Mouse (Mus musculus) MEL (cell line): ENCODE data around the gene Stk11ip. TPM values are rescaled to one million over a fixed set of nuclear protein-coding genes. Genes with fewer than 3 reads are reported as not detected.

Experiments
- DNase-seq: peaks from one replicate; pipeline ENCODE4 v3.0.0; 2011; ENCODE audit warnings: low read depth, low spot score
- H3K27ac ChIP-seq: 2 replicates; pipeline ENCODE4 v1.5.1; 2012; ENCODE audit warnings: low read depth, mild to moderate bottlenecking, control low read depth, low read length, moderate library complexity; ENCODE audit not compliant: control insufficient read depth
- H3K27me3 ChIP-seq, 2 experiments: fragments of 150-350 bp in 1 of 2; sonication (generic) in 1 of 2; 2 replicates each; pipeline ENCODE4 v1.6.1; 2012; ENCODE audit warnings: low read length in 2 of 2, mild to moderate bottlenecking in 2 of 2, improper control_type of control experiment in 1 of 2, moderate library complexity in 1 of 2; ENCODE audit not compliant: insufficient read depth in 2 of 2, control insufficient read depth in 1 of 2
- H3K36me3 ChIP-seq, 2 experiments: 2 replicates each; pipeline ENCODE4 v1.6.1; 2012 to 2014; ENCODE audit warnings: low read length in 2 of 2, improper control_type of control experiment in 1 of 2, inconsistent platforms in 1 of 2, mild to moderate bottlenecking in 1 of 2; ENCODE audit not compliant: insufficient read depth in 2 of 2, control insufficient read depth in 1 of 2
- H3K4me1 ChIP-seq, 2 experiments: fragments of 150-350 bp in 1 of 2; sonication (generic) in 1 of 2; 2 replicates each; pipeline ENCODE4 v1.6.1; 2012; ENCODE audit warnings: low read length in 2 of 2, improper control_type of control experiment in 1 of 2, mild to moderate bottlenecking in 1 of 2; ENCODE audit not compliant: insufficient read depth in 2 of 2, control insufficient read depth in 1 of 2
- H3K4me3 ChIP-seq, 2 experiments: fragments of 150-350 bp in 1 of 2; sonication (generic) in 1 of 2; 2 replicates each; pipeline ENCODE4 v1.5.1; 2012; ENCODE audit warnings: low read depth in 2 of 2, low read length in 2 of 2, mild to moderate bottlenecking in 2 of 2, moderate library complexity in 2 of 2, control low read depth in 1 of 2, improper control_type of control experiment in 1 of 2; ENCODE audit not compliant: control insufficient read depth in 1 of 2, insufficient read depth in 1 of 2
- H3K79me2 ChIP-seq: 2 replicates; pipeline ENCODE4 v1.6.1; 2012; ENCODE audit warnings: mild to moderate bottlenecking, low read length, moderate library complexity; ENCODE audit not compliant: control insufficient read depth, poor library complexity, insufficient read depth
- H3K9ac ChIP-seq: 2 replicates; pipeline ENCODE4 v1.6.1; 2012; ENCODE audit warnings: low read depth, mild to moderate bottlenecking, control low read depth, low read length, moderate library complexity; ENCODE audit not compliant: control insufficient read depth, poor library complexity, severe bottlenecking
- H3K9me3 ChIP-seq: fragments of 150-350 bp; sonication (generic); replicated peaks from 2 replicates; pipeline ENCODE4 v1.6.1; 2012; ENCODE audit warnings: mild to moderate bottlenecking, low read length, improper control_type of control experiment, moderate library complexity; ENCODE audit not compliant: insufficient read depth
- CTCF ChIP-seq, 3 experiments: IDR thresholded peaks in 2 of 3; conservative IDR thresholded peaks in 1 of 3; 2 replicates each; pipeline ENCODE4 v1.5.1; 2011 to 2012; ENCODE audit warnings: low read length in 3 of 3, low read depth in 2 of 3, mild to moderate bottlenecking in 2 of 3, improper control_type of control experiment in 1 of 3, inconsistent platforms in 1 of 3, mixed read lengths in 1 of 3, moderate library complexity in 1 of 3; ENCODE audit not compliant: control insufficient read depth in 1 of 3, insufficient read depth in 1 of 3, poor library complexity in 1 of 3, severe bottlenecking in 1 of 3
- ELF1 ChIP-seq: IDR thresholded peaks from 2 replicates; pipeline ENCODE4 v1.6.1; 2014; ENCODE audit warnings: low read depth, mild to moderate bottlenecking, inconsistent platforms, low read length, improper control_type of control experiment, moderate library complexity
- GATA1 ChIP-seq: IDR thresholded peaks from 2 replicates; pipeline ENCODE4 v1.6.1; 2011; ENCODE audit warnings: low read depth, low read length, improper control_type of control experiment
- HCFC1 ChIP-seq: IDR thresholded peaks from 2 replicates; pipeline ENCODE4 v1.6.1; 2012; ENCODE audit warnings: low read depth, mild to moderate bottlenecking, inconsistent platforms, low read length, improper control_type of control experiment, moderate library complexity
- JUND ChIP-seq: IDR thresholded peaks from 2 replicates; pipeline ENCODE4 v1.6.1; 2011; ENCODE audit warnings: low read depth, mild to moderate bottlenecking, improper control_type of control experiment, low read length
- MAFK ChIP-seq: IDR thresholded peaks from 2 replicates; pipeline ENCODE4 v1.6.1; 2011; ENCODE audit warnings: low read depth, mild to moderate bottlenecking, low read length, improper control_type of control experiment, borderline replicate concordance
- MEF2A ChIP-seq: IDR thresholded peaks from 2 replicates; pipeline ENCODE4 v1.6.1; 2014; ENCODE audit warnings: low read depth, mild to moderate bottlenecking, inconsistent platforms, low read length, improper control_type of control experiment; ENCODE audit not compliant: poor library complexity, insufficient replicate concordance, severe bottlenecking; ENCODE audit errors: extremely low read depth
- MXI1 ChIP-seq: IDR thresholded peaks from 2 replicates; pipeline ENCODE4 v1.6.1; 2011; ENCODE audit warnings: mild to moderate bottlenecking, low read depth, low read length, improper control_type of control experiment
- MYB ChIP-seq: IDR thresholded peaks from 2 replicates; pipeline ENCODE4 v1.6.1; 2011; ENCODE audit warnings: mild to moderate bottlenecking, low read depth, low read length, improper control_type of control experiment
- MYC ChIP-seq: IDR thresholded peaks from 2 replicates; pipeline ENCODE4 v1.6.1; 2011; ENCODE audit warnings: low read depth, mild to moderate bottlenecking, low read length, improper control_type of control experiment, moderate library complexity
- NELFE ChIP-seq: IDR thresholded peaks from 2 replicates; pipeline ENCODE4 v1.6.1; 2011; ENCODE audit warnings: low read depth, low read length, improper control_type of control experiment
- NRF1 ChIP-seq: IDR thresholded peaks from 2 replicates; pipeline ENCODE4 v1.6.1; 2014; ENCODE audit warnings: low read depth, mild to moderate bottlenecking, inconsistent platforms, low read length, improper control_type of control experiment, moderate library complexity; ENCODE audit not compliant: poor library complexity, insufficient read depth, severe bottlenecking
- POLR2A ChIP-seq, 2 experiments: IDR thresholded peaks; 2 replicates each; pipeline ENCODE4 v1.6.1; 2011 to 2012; ENCODE audit warnings: low read length in 2 of 2, mild to moderate bottlenecking in 2 of 2, control low read depth in 1 of 2, improper control_type of control experiment in 1 of 2, low read depth in 1 of 2, moderate library complexity in 1 of 2; ENCODE audit not compliant: control insufficient read depth in 1 of 2, insufficient read depth in 1 of 2, poor library complexity in 1 of 2
- POLR2AphosphoS2 ChIP-seq: IDR thresholded peaks from 2 replicates; pipeline ENCODE4 v1.6.1; 2011; ENCODE audit warnings: low read length, improper control_type of control experiment
- POLR2AphosphoS5 ChIP-seq: IDR thresholded peaks from 2 replicates; pipeline ENCODE4 v1.6.1; 2012; ENCODE audit warnings: low read depth, borderline replicate concordance, mild to moderate bottlenecking, inconsistent platforms, low read length, moderate library complexity, mixed read lengths
- SIN3A ChIP-seq: IDR thresholded peaks from 2 replicates; pipeline ENCODE4 v1.6.1; 2012; ENCODE audit warnings: low read length, improper control_type of control experiment, inconsistent platforms
- SMC3 ChIP-seq: IDR thresholded peaks from 2 replicates; pipeline ENCODE4 v1.6.1; 2011; ENCODE audit warnings: low read depth, low read length, improper control_type of control experiment
- TCF12 ChIP-seq: IDR thresholded peaks from 2 replicates; pipeline ENCODE4 v1.6.1; 2014; ENCODE audit warnings: low read depth, mild to moderate bottlenecking, inconsistent platforms, low read length, improper control_type of control experiment, moderate library complexity
- UBTF ChIP-seq: IDR thresholded peaks from 2 replicates; pipeline ENCODE4 v1.6.1; 2012; ENCODE audit warnings: low read depth, mild to moderate bottlenecking, inconsistent platforms, low read length, improper control_type of control experiment, moderate library complexity, borderline replicate concordance; ENCODE audit not compliant: insufficient read depth
- ZC3H11A ChIP-seq: IDR thresholded peaks from 2 replicates; pipeline ENCODE4 v1.6.1; 2012; ENCODE audit warnings: low read depth, mild to moderate bottlenecking, inconsistent platforms, low read length, improper control_type of control experiment
- ZMIZ1 ChIP-seq: IDR thresholded peaks from 2 replicates; pipeline ENCODE4 v1.6.1; 2012; ENCODE audit warnings: low read depth, mild to moderate bottlenecking, inconsistent platforms, low read length, improper control_type of control experiment, moderate library complexity
- ZNF384 ChIP-seq: IDR thresholded peaks from 2 replicates; pipeline ENCODE4 v1.6.1; 2012; ENCODE audit warnings: low read depth, mild to moderate bottlenecking, inconsistent platforms, low read length, improper control_type of control experiment
- polyA plus RNA-seq, 2 experiments: library from polyadenylated mRNA; stranded (reverse) in 1 of 2; unstranded in 1 of 2; fragments of >175 nt in 1 of 2; fragments of >200 nt in 1 of 2; gene quantifications; 2 replicates each; pipeline versions ENCODE4 v1.2.1 to v1.2.4; 2012; ENCODE audit warnings: low replicate concordance in 2 of 2, low read depth in 1 of 2; ENCODE audit not compliant: insufficient read length in 2 of 2, insufficient read depth in 1 of 2, missing spikeins in 1 of 2
- total RNA-seq: library from RNA; depleted of rRNA; stranded (reverse); fragments of 300-350 nt; gene quantifications from 2 replicates; pipeline ENCODE4 v1.2.3, GENCODE M21; 2012

The Stk11ip gene
- total and polyA plus RNA-seq, 3 experiments = 10.2 to 29.4 TPM; not detected in 1

DNA sequence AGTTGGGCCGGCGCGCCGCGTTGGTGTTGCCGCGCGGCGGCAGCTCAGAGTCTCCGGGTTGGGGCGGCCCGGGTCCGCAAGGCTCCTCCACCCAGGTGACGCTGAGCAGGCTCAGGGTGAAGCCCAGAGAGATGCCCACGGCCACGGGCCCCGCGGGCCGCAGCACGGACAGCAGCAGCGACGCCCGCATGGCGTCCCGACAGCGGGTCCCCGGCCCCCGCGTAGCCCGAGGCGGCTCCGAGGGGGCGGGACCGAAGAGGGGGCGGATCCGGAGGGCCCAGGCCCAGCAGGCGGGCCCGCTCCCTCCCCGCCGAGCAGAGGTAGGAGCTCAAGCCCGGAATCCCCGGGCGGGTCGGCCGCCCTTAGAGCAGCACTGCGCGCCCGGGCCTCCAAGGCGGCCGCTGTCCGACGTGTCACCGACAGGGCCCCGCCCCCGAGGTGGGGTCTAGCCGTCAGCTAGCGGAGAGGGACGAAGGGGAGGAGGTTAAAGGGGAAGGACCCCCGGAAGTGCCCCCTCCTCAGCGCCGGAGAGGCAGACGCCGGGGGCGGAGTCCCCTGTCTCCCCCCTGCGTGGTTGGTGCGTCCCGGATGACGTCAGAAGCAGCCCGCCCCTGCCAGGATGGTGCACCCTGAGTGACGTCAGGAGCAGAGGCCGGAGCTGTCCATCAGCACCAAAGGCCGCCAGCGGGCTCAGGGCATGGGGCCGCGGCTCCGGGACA lies 42.3 kb upstream of the Stk11ip start, which contains the start of the genes Chpf and Tmem198 (continued):
- TF ChIP-seq NRF1 = 0 out of 2 replicates have a peak, but pooled peaks have one; percentile 4

DNA sequence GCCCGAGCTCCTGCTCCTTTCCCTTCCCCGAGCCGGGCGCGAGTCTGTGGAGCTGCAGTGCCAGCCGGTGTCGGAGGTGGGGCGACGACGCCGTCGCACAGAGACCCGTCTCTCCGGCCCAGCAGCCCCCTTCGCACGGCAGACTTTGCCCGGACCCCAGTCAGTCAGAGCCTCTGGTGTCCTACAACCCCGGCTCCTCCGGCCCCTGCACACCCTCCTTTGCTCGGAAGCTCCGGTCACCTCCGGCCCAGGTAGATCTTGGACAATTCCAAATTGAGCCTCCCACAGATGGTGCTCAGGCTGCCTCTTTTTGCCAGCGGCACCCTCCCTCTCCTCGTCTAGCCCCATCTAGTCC lies 41.7 kb upstream of the Stk11ip start:
- TF ChIP-seq POLR2AphosphoS5 (no peak), MEF2A (no peak), SMC3 (no peak), POLR2AphosphoS2 (no peak), TCF12 (no peak), MXI1 (no peak)
- TF ChIP-seq, all 39 proteins: peak for 0
- H3K27me3 ChIP-seq = no peaks in the 10 kb centered on the region

DNA sequence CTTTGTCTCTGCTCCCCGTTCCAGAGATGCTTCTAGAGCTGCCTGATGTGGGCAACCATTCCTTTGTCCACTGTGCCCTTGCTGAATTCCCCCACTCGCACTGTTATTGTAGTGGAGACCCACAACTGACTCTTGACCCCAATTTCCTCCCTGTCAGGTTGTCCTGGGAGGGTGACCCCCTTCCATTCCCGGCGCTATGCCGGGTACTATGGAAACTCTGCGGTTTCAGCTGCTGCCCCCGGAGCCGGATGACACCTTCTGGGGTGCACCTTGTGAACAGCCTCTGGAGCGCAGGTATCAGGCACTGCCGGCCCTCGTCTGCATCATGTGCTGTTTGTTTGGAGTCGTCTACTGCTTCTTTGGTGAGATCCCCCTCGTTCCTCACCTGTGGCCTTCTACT lies 41.3 kb upstream of the Stk11ip start:
- Histone ChIP-seq H3K27ac (no peak overlapping the region), H3K27me3 (no peaks in the 10 kb centered on the region), H3K79me2 (peaks cover 3% of the 10 kb centered on the region; the same call in 1 of the 2 replicates), H3K9me3 (no peaks in the 10 kb centered on the region), H3K36me3 (peaks cover 0 to 5% of the 10 kb centered on the region in 2 experiments; a peak in 3 of 4 replicates), H3K9ac (no peak overlapping the region), H3K4me1 (0 out of 4 replicates have a peak, but pooled peaks cover 0 to 4% of the 10 kb centered on the region in 2 experiments), H3K4me3 (no peak overlapping the region)
- TF ChIP-seq ZNF384 (no peak), SIN3A (no peak), POLR2AphosphoS2 (no peak), JUND (no peak), CTCF (IDR thresholded peaks at IDR 0.05 in 2 of 3, conservative IDR thresholded peaks at IDR 0.05 in 1 of 3; ENCODE audit: control insufficient read depth in 1 of 3, insufficient read depth in 1 of 3, low read depth in 2 of 3, low read length in 3 of 3, poor library complexity in 1 of 3, severe bottlenecking in 1 of 3) (no peak), MXI1 (no peak), MYB (no peak), ZC3H11A (no peak), ZMIZ1 (no peak), MAFK (no peak), POLR2A (IDR thresholded peaks at IDR 0.05; ENCODE audit: control insufficient read depth in 1 of 2, insufficient read depth in 1 of 2, low read depth in 1 of 2, low read length in 2 of 2, poor library complexity in 1 of 2) (no peak), NELFE (no peak), UBTF (no peak), ELF1 (no peak), GATA1 (no peak), MYC (no peak), HCFC1 (no peak)
- no peak for DNase-seq

More for the DNA sequence above, 41.7 kb upstream of the Stk11ip start:
- no peak overlapping the region for H3K27ac ChIP-seq
- 0 out of 4 replicates have a peak, but pooled peaks cover 0 to 4% of the 10 kb centered on the region in 2 experiments for H3K4me1 ChIP-seq
- peak overlapping the region in 1 of 2 experiments; percentile 34; a peak in 2 of 4 replicates for H3K4me3 ChIP-seq
- H3K36me3 ChIP-seq = peaks cover 0 to 5% of the 10 kb centered on the region in 2 experiments; a peak in 3 of 4 replicates
- DNase-seq = no peak
- no peak overlapping the region for H3K9ac ChIP-seq
- H3K79me2 ChIP-seq = peaks cover 3% of the 10 kb centered on the region; the same call in 1 of the 2 replicates
- no peaks in the 10 kb centered on the region for H3K9me3 ChIP-seq
